Mouse (Mus musculus) midbrain, embryonic 16.5 days (tissue): ENCODE measurements around the gene S1pr4. TPM values are rescaled to one million over a fixed set of nuclear protein-coding genes. Genes with fewer than 3 reads are reported as not detected.

Experiments used
- ATAC-seq: fragments of 200-750 bp; cut with Nextera tagmentation; 2 replicates; pipeline ENCODE4 v1.8.0; 2017; ENCODE audit warnings: moderate TSS enrichment
- H3K27ac ChIP-seq: fragments of 300-500 bp; sonication (generic); 2 replicates; pipeline ENCODE4 v1.5.1; 2014; ENCODE audit warnings: mild to moderate bottlenecking, low read length, mixed read lengths
- H3K27me3 ChIP-seq: fragments of 300-500 bp; sonication (generic); 2 replicates; pipeline ENCODE4 v1.6.1; 2014; ENCODE audit warnings: low read depth, low read length, mixed read lengths; ENCODE audit not compliant: control insufficient read depth, insufficient read depth
- H3K36me3 ChIP-seq: fragments of 300-500 bp; sonication (generic); 2 replicates; pipeline ENCODE4 v1.6.1; 2014; ENCODE audit warnings: mild to moderate bottlenecking, low read length, moderate library complexity, mixed read lengths; ENCODE audit not compliant: control insufficient read depth, insufficient read depth
- H3K4me1 ChIP-seq: fragments of 300-500 bp; sonication (generic); 2 replicates; pipeline ENCODE4 v1.6.1; 2014; ENCODE audit warnings: mild to moderate bottlenecking, low read length, mixed read lengths; ENCODE audit not compliant: control insufficient read depth, insufficient read depth
- H3K4me2 ChIP-seq: fragments of 300-500 bp; sonication (generic); 2 replicates; pipeline ENCODE4 v1.6.1; 2014; ENCODE audit warnings: mild to moderate bottlenecking, low read length, mixed read lengths
- H3K4me3 ChIP-seq: fragments of 300-500 bp; sonication (generic); 2 replicates; pipeline ENCODE4 v1.5.1; 2014; ENCODE audit warnings: low read depth, mild to moderate bottlenecking, low read length, moderate library complexity, mixed read lengths
- H3K9ac ChIP-seq: fragments of 300-500 bp; sonication (generic); 2 replicates; pipeline ENCODE4 v1.6.1; 2014; ENCODE audit warnings: low read depth, low read length, mixed read lengths
- H3K9me3 ChIP-seq: fragments of 300-500 bp; sonication (generic); replicated peaks from 2 replicates; pipeline ENCODE4 v1.6.1; 2014; ENCODE audit warnings: mild to moderate bottlenecking, low read length, mixed read lengths; ENCODE audit not compliant: control insufficient read depth, poor library complexity, severe bottlenecking
- WGBS: fragments of 180-500 bp; shearing (Covaris S2); extraction: QIAGEN DNeasy Blood & Tissue Kit; methylation state at CpG from one replicate; pipeline ENCODE4 v1.1.7; 2014; 5-methylcytosine and 5-hydroxymethylcytosine counted together
- microRNA-seq: library from miRNA; unstranded; fragments of <30 nt; microRNA quantifications from one replicate; pipeline ENCODE4, GENCODE M21; 2017
- polyA plus RNA-seq: library from polyadenylated mRNA; unstranded; fragments of >200 nt; fragmentation: Nextera tagmentation; extraction: Ambion mirVana; gene quantifications from 2 replicates; pipeline ENCODE4 v1.2.1, GENCODE M21; 2015

S1pr4 gene
- polyA plus RNA-seq, 1 experiment from 2014 or later, result 0.44 TPM

DNA sequence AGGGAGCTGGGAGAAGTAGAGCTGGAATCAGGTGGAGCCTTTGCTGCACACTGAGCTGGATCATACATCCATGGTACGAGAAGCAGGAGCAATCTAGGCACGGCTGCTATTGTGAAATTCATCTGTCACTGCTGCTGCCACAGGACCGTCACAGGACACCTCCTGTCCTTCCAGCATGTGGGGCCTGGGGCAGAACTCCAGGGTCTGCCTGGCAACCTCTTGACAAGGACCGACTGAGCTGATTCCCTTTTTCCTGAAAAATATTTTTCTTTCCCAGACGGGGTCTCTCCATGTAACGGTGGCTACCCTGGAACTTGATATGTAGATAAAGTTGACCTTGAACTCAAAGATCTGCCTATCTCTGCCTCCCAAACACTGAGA is 48.6 kb downstream of the S1pr4 start:
- Histone ChIP-seq H3K4me3 (no peak overlapping the region), H3K4me1 (no peaks in the 10 kb centered on the region), H3K9me3 (no peaks in the 10 kb centered on the region), H3K9ac (0 out of 2 replicates have a peak overlapping the region, but pooled peaks have one; percentile 25), H3K36me3 (no peaks in the 10 kb centered on the region), H3K27ac (no peak overlapping the region), H3K4me2 (no peak overlapping the region), H3K27me3 (peaks cover 53% of the 10 kb centered on the region)
- no peak for ATAC-seq
- WGBS, result 69% methylated on average over 6 of the region's 6 CpGs

- Histone ChIP-seq H3K36me3 (no peaks in the 10 kb centered on the region), H3K4me2 (no peak overlapping the region), H3K9me3 (no peaks in the 10 kb centered on the region), H3K4me1 (no peaks in the 10 kb centered on the region), H3K4me3 (no peak overlapping the region), H3K27ac (no peak overlapping the region), H3K9ac (no peak overlapping the region), H3K27me3 (peaks cover 50% of the 10 kb centered on the region)
- ATAC-seq, result peak; percentile 5; the same call in 1 of the 2 replicates
- WGBS, result 66% methylated on average over 9 of the region's 9 CpGs
Observed at GRCm38 (mm10) chr10:81450641-81451364, 49.1 kb downstream of the S1pr4 start.

DNA sequence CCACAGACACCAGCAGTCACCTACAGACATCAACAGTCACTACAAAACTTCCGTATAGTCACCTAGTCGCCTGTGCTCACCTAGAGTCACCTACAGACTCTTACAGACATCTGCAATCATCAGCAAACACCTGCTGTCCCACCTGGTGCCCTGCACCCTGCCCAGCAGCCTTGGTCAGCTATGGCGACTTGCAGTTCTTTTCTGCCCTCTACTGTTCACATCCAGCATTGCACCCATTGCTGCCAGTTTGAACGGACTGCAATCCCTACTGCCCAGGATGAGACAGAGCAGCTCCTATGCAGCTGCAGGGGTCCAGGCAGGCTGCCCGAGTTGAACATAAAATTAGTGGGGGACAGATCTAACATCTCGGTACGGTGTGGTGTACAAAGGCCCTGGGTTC is 49.8 kb downstream of the S1pr4 start:
- Histone ChIP-seq H3K4me3 (no peak overlapping the region), H3K9ac (no peak overlapping the region), H3K36me3 (no peaks in the 10 kb centered on the region), H3K4me1 (no peaks in the 10 kb centered on the region), H3K27me3 (peaks cover 45% of the 10 kb centered on the region), H3K9me3 (no peaks in the 10 kb centered on the region), H3K4me2 (no peak overlapping the region), H3K27ac (no peak overlapping the region)
- 4% methylated on average over 7 of the region's 7 CpGs for WGBS
- peak; percentile 66; the same call in 1 of the 2 replicates for ATAC-seq

Small RNA genes lying within 50 kb of the gene (microRNA-seq; reads per million reads assigned to microRNA genes)
- gene Gm25595, result not detected

Other genes starting within 250 kb of the S1pr4 start
- 43.3 and 67.9 TPM in 2 replicates for gene Matk, start 247.2 kb downstream of the S1pr4 start, polyA plus RNA-seq
- 128 and 130 TPM in 2 replicates for gene Mrpl54, start 233.2 kb downstream of the S1pr4 start, polyA plus RNA-seq
- 28.8 and 33.8 TPM in 2 replicates for gene Apba3, start 233.2 kb downstream of the S1pr4 start, polyA plus RNA-seq
- 9.2 and 10.1 TPM in 2 replicates for gene Tjp3, start 208.6 kb downstream of the S1pr4 start, polyA plus RNA-seq
- gene Pip5k1c, start 207.2 kb downstream of the S1pr4 start, polyA plus RNA-seq, result 135 and 147 TPM in 2 replicates
- 27.6 and 28.3 TPM in 2 replicates for gene Cactin, start 179.0 kb downstream of the S1pr4 start, polyA plus RNA-seq
- gene Tbxa2r, start 171.4 kb downstream of the S1pr4 start, polyA plus RNA-seq, result 4.8 and 5.2 TPM in 2 replicates
- not detected in 2 replicates for gene Gipc3, start 156.9 kb downstream of the S1pr4 start, polyA plus RNA-seq
- 24.9 and 25.0 TPM in 2 replicates for gene Hmg20b, start 149.7 kb downstream of the S1pr4 start, polyA plus RNA-seq
- gene Mfsd12, start 142.6 kb downstream of the S1pr4 start, polyA plus RNA-seq, result 17.2 and 18.1 TPM in 2 replicates
- gene 4930404N11Rik, start 134.3 kb downstream of the S1pr4 start, polyA plus RNA-seq, result 0.63 and 0.80 TPM in 2 replicates
- gene Fzr1, start 121.6 kb downstream of the S1pr4 start, polyA plus RNA-seq, result 145 and 146 TPM in 2 replicates
- gene Dohh, start 115.7 kb downstream of the S1pr4 start, polyA plus RNA-seq, result 77.5 and 86.2 TPM in 2 replicates
- gene Gm48551, start 115.7 kb downstream of the S1pr4 start, polyA plus RNA-seq, result 6.1 and 8.2 TPM in 2 replicates
- gene Gm48552, start 111.1 kb downstream of the S1pr4 start, polyA plus RNA-seq, result 2.3 and 3.3 TPM in 2 replicates
- 1.2 and 1.4 TPM in 2 replicates for gene Smim24, start 107.1 kb downstream of the S1pr4 start, polyA plus RNA-seq
- 15.4 and 17.2 TPM in 2 replicates for gene Nfic, start 44.5 kb downstream of the S1pr4 start, polyA plus RNA-seq
- 88.3 and 103 TPM in 2 replicates for gene Celf5, start 17.4 kb downstream of the S1pr4 start, polyA plus RNA-seq
- gene Ncln, start 3.7 kb downstream of the S1pr4 start, polyA plus RNA-seq, result 61.1 and 61.3 TPM in 2 replicates
- gene Gna15, start 24.1 kb upstream of the S1pr4 start, polyA plus RNA-seq, result 0.80 and 0.87 TPM in 2 replicates
- gene Gna11, start 45.1 kb upstream of the S1pr4 start, polyA plus RNA-seq, result 89.7 and 90.2 TPM in 2 replicates
- gene Aes, start 59.4 kb upstream of the S1pr4 start, polyA plus RNA-seq, result 700 and 706 TPM in 2 replicates
- gene Tle2, start 74.4 kb upstream of the S1pr4 start, polyA plus RNA-seq, result 39.0 and 54.8 TPM in 2 replicates
- 4.3 and 5.2 TPM in 2 replicates for gene Tle6, start 100.9 kb upstream of the S1pr4 start, polyA plus RNA-seq
- 1.9 and 2.0 TPM in 2 replicates for gene BC025920, start 106.1 kb upstream of the S1pr4 start, polyA plus RNA-seq
- gene Sirt6, start 127.7 kb upstream of the S1pr4 start, polyA plus RNA-seq, result 51.3 and 52.3 TPM in 2 replicates
- 18.4 and 18.6 TPM in 2 replicates for gene Ankrd24, start 128.4 kb upstream of the S1pr4 start, polyA plus RNA-seq
- gene Gm10778, start 148.9 kb upstream of the S1pr4 start, polyA plus RNA-seq, result 6.8 and 7.0 TPM in 2 replicates
- gene Zfp433, start 204.7 kb upstream of the S1pr4 start, polyA plus RNA-seq, result 16.0 and 19.6 TPM in 2 replicates